9 mouse cellular contexts compared by ENCODE assay signal in genomic region chrX:106964326-106964725, GRCm38 (mm10). TPM values are rescaled to one million over a fixed set of nuclear protein-coding genes. Genes with fewer than 3 reads are reported as not detected.
DNase-seq lines count a peak whose midpoint lies in the region; TF ChIP-seq lines count a peak whose summit lies in the region.
"Had no signal": no experiment of that assay in that cellular context is flagged by ENCODE, and none has a peak within 500 bp of the region (broad histone marks: within the 10 kb centered on the region; RNA-seq: fewer than 3 reads in every experiment).

No protein-coding gene starts in this region.

- no peak overlapping the region for H3K27ac ChIP-seq in left cerebral cortex, adult 2 months
- no peak overlapping the region for H3K27ac ChIP-seq in gastrocnemius, adult 2 months

- no peak for TF ChIP-seq CTCF in left cerebral cortex, adult 2 months (IDR thresholded peaks at IDR 0.05)
- no peak for TF ChIP-seq CTCF in gastrocnemius, adult 2 months (IDR thresholded peaks at IDR 0.05)

- peak; percentile 29 for DNase-seq in left cerebral cortex, postnatal 4 days
- DNase-seq in left cerebral cortex, adult 2 months (ENCODE audit: extremely low spot score in 1 of 2, low spot score in 2 of 2) = no peak
- peak; percentile 61 for DNase-seq in adrenal gland, postnatal 10 days
- peak; percentile 45 for DNase-seq in gastrocnemius, adult 2 months
- peak; percentile 49 for DNase-seq in lung, postnatal 10 days
- DNase-seq in right cerebral cortex, postnatal 25 days = no peak
- no peak for DNase-seq in layer of hippocampus, adult 9-11 months
- DNase-seq: cerebellum, adult 11-12 months had no signal

- H3K4me3 ChIP-seq in left cerebral cortex, adult 2 months = no peak overlapping the region
- no peak overlapping the region for H3K4me3 ChIP-seq in gastrocnemius, adult 2 months
- H3K4me3 ChIP-seq: megakaryocyte, embryonic 14.5 days had no signal

- intact Hi-C loops in left cerebral cortex, postnatal 4 days (cut with DNase I) = no loop called here
- intact Hi-C loops in left cerebral cortex, adult 2 months (cut with DNase I) = no loop called here
- intact Hi-C loops in gastrocnemius, adult 2 months (cut with DNase I) = no loop called here

RNA-seq across cellular contexts. Expression of gene Lpar4, which starts 43.9 kb away (rescaled TPM):
- total RNA-seq in left cerebral cortex, postnatal 4 days (2021) = 1 to 10 TPM; 1.8 to 2.4 TPM
- total RNA-seq in left cerebral cortex, adult 2 months (2021) = 1 to 10 TPM in 1 of 2 experiments, under 1 TPM in 1; 0.79 to 1.2 TPM
- 1 to 10 TPM; 6.2 to 6.8 TPM for total RNA-seq in adrenal gland, postnatal 10 days (2021)
- under 1 TPM; 0.42 to 0.64 TPM for total RNA-seq in gastrocnemius, adult 2 months (2021)

Comparison
In these comparisons a context has a peak if more than half of its experiments do, and no peak if none do; other contexts are left out.
1. DNase-seq: peak in left cerebral cortex, postnatal 4 days (single experiment), adrenal gland, postnatal 10 days (single experiment), gastrocnemius, adult 2 months (single experiment) and lung, postnatal 10 days (single experiment); none in left cerebral cortex, adult 2 months (0 of 2), right cerebral cortex, postnatal 25 days (single experiment) and layer of hippocampus, adult 9-11 months (single experiment).